Mouse (Mus musculus) neural tube, embryonic 12.5 days (tissue): ENCODE results near the gene Grb14. TPM values are rescaled to one million over a fixed set of nuclear protein-coding genes. Genes with fewer than 3 reads are reported as not detected.

Experiments
- ATAC-seq: fragments of 200-750 bp; cut with Nextera tagmentation; 2 replicates; pipeline ENCODE4 v1.8.0; 2017; ENCODE audit warnings: low read depth, mild to moderate bottlenecking, moderate TSS enrichment, moderate library complexity; ENCODE audit not compliant: low FRiP score
- H3K27ac ChIP-seq: fragments of 300-500 bp; sonication (generic); 2 replicates; pipeline ENCODE4 v1.5.1; 2016
- H3K27me3 ChIP-seq: fragments of 300-500 bp; sonication (generic); replicated peaks from 2 replicates; pipeline ENCODE4 v1.6.1; 2016; ENCODE audit warnings: mild to moderate bottlenecking
- H3K36me3 ChIP-seq: fragments of 300-500 bp; sonication (generic); 2 replicates; pipeline ENCODE4 v1.6.1; 2016; ENCODE audit warnings: mild to moderate bottlenecking
- H3K4me1 ChIP-seq: fragments of 300-500 bp; sonication (generic); 2 replicates; pipeline ENCODE4 v1.6.1; 2016
- H3K4me2 ChIP-seq: fragments of 300-500 bp; sonication (generic); replicated peaks from 2 replicates; pipeline ENCODE4 v1.6.1; 2016; ENCODE audit warnings: mild to moderate bottlenecking
- H3K4me3 ChIP-seq: fragments of 300-500 bp; sonication (generic); 2 replicates; pipeline ENCODE4 v1.5.1; 2016
- H3K9ac ChIP-seq: fragments of 300-500 bp; sonication (generic); 2 replicates; pipeline ENCODE4 v1.6.1; 2016; ENCODE audit warnings: mild to moderate bottlenecking
- H3K9me3 ChIP-seq: fragments of 300-500 bp; sonication (generic); 2 replicates; pipeline ENCODE4 v1.6.1; 2016; ENCODE audit warnings: mild to moderate bottlenecking
- WGBS: fragments of 180-500 bp; shearing (Covaris S2); methylation state at CpG from one replicate; pipeline ENCODE4 v1.1.7; 2016; 5-methylcytosine and 5-hydroxymethylcytosine counted together
- polyA plus RNA-seq: library from polyadenylated mRNA; unstranded; fragments of >200 nt; fragmentation: Nextera tagmentation; extraction: Ambion mirVana; gene quantifications from 2 replicates; pipeline ENCODE4 v1.2.1, GENCODE M21; 2016

Gene Grb14
- polyA plus RNA-seq, 1 experiment from 2014 or later = 17.4 TPM

DNA sequence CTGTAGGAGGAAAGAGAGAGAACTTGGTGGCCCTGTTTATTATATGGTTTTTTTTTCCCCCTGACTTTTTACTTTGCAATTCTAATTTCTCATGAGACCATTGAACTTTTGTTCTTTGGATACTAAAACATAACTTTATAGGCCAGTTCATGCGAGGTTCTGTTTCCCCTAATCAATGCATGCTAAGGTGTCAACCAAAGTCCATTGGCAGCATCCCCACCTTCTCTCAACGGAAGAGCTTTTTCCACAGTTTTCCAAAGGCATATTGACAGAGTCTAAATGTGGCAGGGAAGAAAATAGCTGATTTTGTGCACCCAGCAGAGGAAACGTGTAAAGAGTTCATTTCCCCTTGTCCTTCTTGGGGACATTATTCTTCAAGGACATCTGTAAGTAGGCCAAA lies 10.2 kb downstream of the Grb14 start:
- no peak overlapping the region for H3K4me3 ChIP-seq
- no peak overlapping the region for H3K27ac ChIP-seq
- no peaks in the 10 kb centered on the region for H3K4me1 ChIP-seq
- no peaks in the 10 kb centered on the region for H3K9me3 ChIP-seq
- WGBS = 86% methylated on average over 3 of the region's 3 CpGs
- no peak for ATAC-seq
- no peak overlapping the region for H3K4me2 ChIP-seq
- no peak overlapping the region for H3K9ac ChIP-seq
- H3K27me3 ChIP-seq = no peaks in the 10 kb centered on the region
- H3K36me3 ChIP-seq = no peaks in the 10 kb centered on the region

DNA sequence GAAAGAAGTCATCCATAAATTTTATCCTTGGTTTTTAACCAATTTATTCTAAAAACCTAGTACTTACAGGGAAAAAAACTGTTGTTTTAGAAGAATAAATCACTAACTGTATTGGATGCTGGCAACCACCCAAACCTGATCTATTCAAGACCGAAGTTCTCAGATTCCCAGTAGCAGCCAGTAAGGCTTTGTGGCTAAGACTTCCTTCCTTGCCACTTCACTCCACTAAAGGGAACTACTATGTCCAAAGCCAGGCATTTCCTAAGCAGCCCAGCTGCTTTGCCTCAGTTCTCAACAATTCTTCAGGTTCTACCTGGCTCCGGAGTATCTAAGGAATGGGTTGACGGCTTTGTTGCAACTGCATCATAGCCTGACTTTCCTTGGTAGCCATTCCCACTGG lies 14.7 kb downstream of the Grb14 start:
- no peak overlapping the region for H3K4me3 ChIP-seq
- no peaks in the 10 kb centered on the region for H3K27me3 ChIP-seq
- no peaks in the 10 kb centered on the region for H3K9me3 ChIP-seq
- no peaks in the 10 kb centered on the region for H3K36me3 ChIP-seq
- ATAC-seq = no peak
- no peak overlapping the region for H3K27ac ChIP-seq
- H3K4me2 ChIP-seq = no peak overlapping the region
- no peaks in the 10 kb centered on the region for H3K4me1 ChIP-seq
- H3K9ac ChIP-seq = no peak overlapping the region
- 92% methylated on average over 3 of the region's 3 CpGs for WGBS

DNA sequence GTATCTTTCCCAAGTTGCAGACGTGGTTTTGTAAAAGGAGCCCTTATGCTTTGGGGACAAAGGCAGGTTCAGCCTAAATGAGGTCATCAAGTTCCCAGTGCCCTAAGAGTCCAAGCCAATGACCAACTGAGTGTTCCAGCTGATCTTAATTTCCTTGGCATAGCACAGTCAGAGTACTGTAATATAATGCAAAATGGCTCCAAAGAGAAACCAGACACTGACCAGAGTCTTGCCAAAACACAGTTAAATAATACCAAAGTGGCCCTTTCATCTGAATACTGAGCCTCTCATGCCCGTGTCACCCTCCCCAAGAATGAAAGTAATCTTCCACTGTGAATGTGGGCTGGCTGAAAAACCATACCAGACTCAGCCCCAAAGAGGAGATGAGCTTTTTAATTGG lies 17.4 kb downstream of the Grb14 start:
- no peaks in the 10 kb centered on the region for H3K36me3 ChIP-seq
- no peaks in the 10 kb centered on the region for H3K27me3 ChIP-seq
- H3K4me1 ChIP-seq = no peaks in the 10 kb centered on the region
- ATAC-seq = no peak
- H3K9ac ChIP-seq = no peak overlapping the region
- WGBS = 78% methylated on average over 2 of the region's 2 CpGs
- H3K27ac ChIP-seq = no peak overlapping the region
- no peak overlapping the region for H3K4me2 ChIP-seq
- H3K4me3 ChIP-seq = no peak overlapping the region
- no peaks in the 10 kb centered on the region for H3K9me3 ChIP-seq

DNA sequence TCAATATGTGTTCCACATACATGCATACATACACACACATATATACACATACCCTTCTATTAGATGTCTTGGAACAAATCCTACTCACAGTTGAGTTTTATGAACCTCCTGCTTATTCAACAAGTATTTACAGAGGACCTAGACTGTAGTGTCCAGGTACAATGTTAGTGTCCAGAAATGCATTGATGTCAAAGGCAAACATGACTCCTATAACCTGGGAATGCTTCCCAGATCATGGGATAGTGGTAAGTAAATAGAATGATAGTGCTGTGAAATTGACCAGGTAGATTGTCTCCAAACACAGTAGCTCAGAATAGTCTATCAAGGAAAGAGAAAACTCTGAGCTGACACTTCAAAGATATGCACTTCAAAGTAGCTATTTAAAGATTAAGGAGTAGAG lies 19.7 kb downstream of the Grb14 start:
- no peaks in the 10 kb centered on the region for H3K4me1 ChIP-seq
- no peak overlapping the region for H3K9ac ChIP-seq
- no peak for ATAC-seq
- H3K27me3 ChIP-seq = no peaks in the 10 kb centered on the region
- no peaks in the 10 kb centered on the region for H3K9me3 ChIP-seq
- H3K27ac ChIP-seq = no peak overlapping the region
- H3K36me3 ChIP-seq = no peaks in the 10 kb centered on the region
- no peak overlapping the region for H3K4me3 ChIP-seq
- no peak overlapping the region for H3K4me2 ChIP-seq

DNA sequence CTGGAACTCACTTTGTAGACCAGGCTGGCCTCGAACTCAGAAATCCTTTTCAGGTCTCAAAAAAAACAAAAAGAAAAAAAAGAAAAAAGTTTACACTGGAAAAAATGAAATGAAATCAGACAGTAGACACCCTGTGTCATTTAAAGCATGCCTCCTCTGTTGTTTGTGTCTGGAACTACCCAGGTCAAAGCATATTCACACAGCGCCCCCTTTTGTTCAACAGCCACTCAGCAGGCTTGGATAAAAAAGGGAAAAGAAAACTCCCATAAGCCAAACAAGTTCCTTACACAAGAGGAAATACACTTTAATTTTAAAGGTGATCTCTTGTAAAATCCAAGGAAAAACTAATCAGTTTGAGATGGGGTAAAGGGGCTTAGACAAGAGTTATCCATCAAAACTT lies 21.4 kb downstream of the Grb14 start:
- no peak overlapping the region for H3K4me3 ChIP-seq
- no peak overlapping the region for H3K9ac ChIP-seq
- H3K27ac ChIP-seq = no peak overlapping the region
- no peaks in the 10 kb centered on the region for H3K27me3 ChIP-seq
- WGBS = 50% methylated on average over 2 of the region's 2 CpGs
- no peaks in the 10 kb centered on the region for H3K9me3 ChIP-seq
- no peaks in the 10 kb centered on the region for H3K4me1 ChIP-seq
- H3K4me2 ChIP-seq = no peak overlapping the region
- no peak for ATAC-seq
- no peaks in the 10 kb centered on the region for H3K36me3 ChIP-seq

DNA sequence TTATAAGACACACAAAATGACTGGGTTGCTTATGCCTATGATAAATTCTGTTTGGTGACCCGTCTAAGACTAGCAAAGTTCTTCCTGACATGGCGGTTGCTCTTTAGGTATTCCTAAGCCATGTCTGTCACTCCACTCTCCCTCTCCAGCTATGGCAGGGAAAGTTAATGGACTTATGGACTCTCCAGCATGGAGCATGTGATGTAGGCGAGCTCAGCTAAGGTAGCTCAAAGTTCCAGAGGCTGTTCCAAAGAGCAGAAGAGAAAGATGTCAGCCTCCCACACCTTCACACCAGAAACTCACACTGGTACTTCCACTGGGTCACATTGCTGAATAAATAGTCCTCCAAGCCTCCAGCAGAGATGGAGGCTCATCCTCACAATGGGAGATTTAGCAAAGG lies 22.2 kb downstream of the Grb14 start:
- ATAC-seq = no peak
- no peak overlapping the region for H3K9ac ChIP-seq
- no peak overlapping the region for H3K27ac ChIP-seq
- H3K36me3 ChIP-seq = no peaks in the 10 kb centered on the region
- no peak overlapping the region for H3K4me2 ChIP-seq
- H3K9me3 ChIP-seq = no peaks in the 10 kb centered on the region
- no peak overlapping the region for H3K4me3 ChIP-seq
- 87% methylated on average over 3 of the region's 3 CpGs for WGBS
- no peaks in the 10 kb centered on the region for H3K27me3 ChIP-seq
- no peaks in the 10 kb centered on the region for H3K4me1 ChIP-seq

DNA sequence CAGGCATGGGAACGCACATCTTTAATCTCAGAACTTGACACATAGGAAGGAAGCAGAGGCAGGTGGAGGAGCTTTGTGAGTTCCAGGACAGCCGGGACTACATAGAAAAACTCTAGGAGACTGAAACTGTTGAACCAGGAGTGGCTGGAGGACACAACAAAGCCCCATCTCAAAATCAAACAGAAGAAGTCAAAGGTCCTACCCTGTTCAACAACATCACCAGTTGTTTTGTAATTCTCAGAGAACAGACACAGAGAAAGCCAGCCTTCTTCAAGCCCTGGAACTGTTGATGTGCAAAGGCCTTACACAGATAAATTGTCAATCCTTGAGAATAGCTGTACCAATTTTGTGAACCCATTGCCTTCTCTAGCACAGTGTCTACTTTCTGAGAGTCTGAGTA lies 29.7 kb downstream of the Grb14 start:
- H3K27ac ChIP-seq = no peak overlapping the region

DNA sequence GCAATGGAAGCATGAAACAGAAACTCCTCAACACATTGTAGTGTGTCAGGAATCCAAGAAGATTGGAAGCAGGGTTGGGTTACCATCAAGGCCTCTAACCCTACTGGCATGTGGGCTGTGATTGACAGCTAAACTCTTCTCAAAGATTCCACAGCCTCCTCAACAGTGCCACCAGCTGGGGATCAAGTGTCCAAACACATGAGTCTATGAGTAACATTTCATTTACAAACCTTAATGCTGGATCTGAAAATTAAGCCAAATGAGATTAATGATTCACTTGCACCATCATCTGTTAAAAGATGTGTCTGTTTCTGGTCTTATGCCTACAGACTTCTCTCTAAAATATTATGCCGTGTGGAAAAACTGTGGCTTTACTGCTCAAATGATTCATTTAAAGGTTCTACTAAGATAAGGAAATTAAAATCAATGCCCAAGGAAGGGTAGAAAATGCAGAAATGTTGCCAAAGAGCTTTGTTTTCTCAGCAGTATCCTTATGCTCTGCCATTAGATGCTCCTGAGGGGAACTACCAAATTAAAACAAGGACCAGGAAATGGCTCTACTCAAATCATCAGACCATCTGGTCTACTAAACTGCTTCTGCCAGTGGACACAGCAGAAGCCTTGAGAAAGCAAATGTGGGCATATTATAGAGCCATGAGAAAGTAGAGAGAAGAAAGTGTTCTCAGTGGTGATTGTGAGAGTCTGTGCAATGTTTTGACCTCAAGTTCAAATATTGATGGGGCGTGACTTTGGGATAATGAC lies 35.2 kb downstream of the Grb14 start:
- Histone ChIP-seq H3K9me3 (no peaks in the 10 kb centered on the region), H3K4me3 (no peak overlapping the region), H3K27me3 (no peaks in the 10 kb centered on the region), H3K4me1 (no peaks in the 10 kb centered on the region), H3K4me2 (no peak overlapping the region), H3K36me3 (no peaks in the 10 kb centered on the region), H3K9ac (no peak overlapping the region), H3K27ac (no peak overlapping the region)
- no peak for ATAC-seq
- WGBS = 94% methylated on average over 2 of the region's 2 CpGs

More for the DNA sequence above, 29.7 kb downstream of the Grb14 start:
- Histone ChIP-seq H3K36me3 (no peaks in the 10 kb centered on the region), H3K4me3 (no peak overlapping the region), H3K27me3 (no peaks in the 10 kb centered on the region), H3K4me2 (no peak overlapping the region), H3K9ac (no peak overlapping the region), H3K9me3 (no peaks in the 10 kb centered on the region), H3K4me1 (no peaks in the 10 kb centered on the region)
- ATAC-seq = no peak
- WGBS = 89% methylated on average over 2 of the region's 2 CpGs

DNA sequence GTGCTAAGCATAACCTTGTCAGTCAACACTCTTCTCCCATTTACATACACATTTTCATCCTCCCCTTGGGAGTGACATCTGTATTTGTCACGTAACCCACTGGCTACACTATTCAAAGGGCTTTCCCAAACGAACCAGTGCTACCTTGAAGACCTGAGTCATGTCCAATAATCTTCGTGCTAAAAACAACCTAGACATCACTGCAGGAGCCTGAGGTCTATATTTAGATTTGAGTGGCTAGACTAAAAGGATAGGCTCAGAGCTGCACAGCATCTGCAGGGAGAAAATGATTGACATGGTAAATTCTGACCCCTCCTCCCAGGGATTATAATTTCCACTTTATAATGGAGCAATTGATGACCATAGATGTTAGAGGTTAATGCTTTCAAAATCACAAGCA lies 37.0 kb downstream of the Grb14 start:
- Histone ChIP-seq H3K9me3 (peaks cover 3% of the 10 kb centered on the region; the same call in 1 of the 2 replicates), H3K4me2 (no peak overlapping the region), H3K36me3 (no peaks in the 10 kb centered on the region), H3K9ac (no peak overlapping the region), H3K27me3 (no peaks in the 10 kb centered on the region), H3K4me3 (no peak overlapping the region), H3K27ac (no peak overlapping the region), H3K4me1 (no peaks in the 10 kb centered on the region)
- 76% methylated on average over 3 of the region's 3 CpGs for WGBS
- no peak for ATAC-seq

DNA sequence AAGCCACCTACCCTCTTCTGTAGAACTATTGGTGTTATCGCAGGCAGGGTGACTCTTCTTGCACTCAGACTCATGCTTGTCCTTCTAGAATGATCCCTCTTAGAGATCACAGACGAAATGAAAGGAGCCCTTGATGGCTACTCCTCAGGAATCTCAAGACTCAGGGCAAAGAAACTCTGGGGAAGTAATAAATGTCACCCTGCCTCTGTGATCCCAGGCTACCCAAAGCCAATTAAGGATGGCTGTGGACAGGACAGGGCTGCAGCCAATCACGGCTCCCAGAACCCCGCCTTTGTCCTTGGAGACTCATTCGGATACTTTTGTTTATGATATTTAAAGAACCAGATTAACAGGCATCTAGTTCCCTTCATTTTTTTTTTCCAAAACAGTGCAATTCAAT lies 49.2 kb downstream of the Grb14 start:
- Histone ChIP-seq H3K27ac (no peak overlapping the region), H3K9me3 (no peaks in the 10 kb centered on the region), H3K27me3 (no peaks in the 10 kb centered on the region), H3K4me2 (no peak overlapping the region), H3K4me1 (no peaks in the 10 kb centered on the region), H3K36me3 (no peaks in the 10 kb centered on the region), H3K4me3 (no peak overlapping the region), H3K9ac (no peak overlapping the region)
- ATAC-seq = no peak
- 60% methylated on average over 5 of the region's 5 CpGs for WGBS

DNA sequence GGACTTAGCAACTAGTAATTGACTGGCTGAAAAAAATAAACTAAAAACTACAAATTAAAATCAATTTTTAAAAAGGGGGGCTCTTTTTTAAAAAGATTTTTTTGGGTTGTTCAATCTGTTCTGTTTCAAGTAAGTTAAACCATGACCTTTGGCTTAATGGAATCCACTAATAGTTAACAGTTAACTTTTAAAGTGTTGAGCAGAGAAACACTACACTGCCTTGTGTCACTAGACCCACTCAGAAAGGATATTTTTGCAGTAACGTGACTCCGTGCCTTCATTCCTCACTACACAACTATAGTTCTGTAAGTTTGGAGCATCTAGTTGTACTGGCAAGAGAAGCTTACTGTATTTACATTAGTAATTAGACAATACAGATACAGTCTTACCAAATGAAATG lies 50.2 kb downstream of the Grb14 start:
- no peak overlapping the region for H3K4me3 ChIP-seq
- no peak for ATAC-seq
- H3K27me3 ChIP-seq = no peaks in the 10 kb centered on the region
- no peak overlapping the region for H3K27ac ChIP-seq
- 90% methylated on average over 2 of the region's 2 CpGs for WGBS
- H3K9ac ChIP-seq = no peak overlapping the region
- no peaks in the 10 kb centered on the region for H3K9me3 ChIP-seq
- no peaks in the 10 kb centered on the region for H3K36me3 ChIP-seq
- H3K4me2 ChIP-seq = no peak overlapping the region
- no peaks in the 10 kb centered on the region for H3K4me1 ChIP-seq

DNA sequence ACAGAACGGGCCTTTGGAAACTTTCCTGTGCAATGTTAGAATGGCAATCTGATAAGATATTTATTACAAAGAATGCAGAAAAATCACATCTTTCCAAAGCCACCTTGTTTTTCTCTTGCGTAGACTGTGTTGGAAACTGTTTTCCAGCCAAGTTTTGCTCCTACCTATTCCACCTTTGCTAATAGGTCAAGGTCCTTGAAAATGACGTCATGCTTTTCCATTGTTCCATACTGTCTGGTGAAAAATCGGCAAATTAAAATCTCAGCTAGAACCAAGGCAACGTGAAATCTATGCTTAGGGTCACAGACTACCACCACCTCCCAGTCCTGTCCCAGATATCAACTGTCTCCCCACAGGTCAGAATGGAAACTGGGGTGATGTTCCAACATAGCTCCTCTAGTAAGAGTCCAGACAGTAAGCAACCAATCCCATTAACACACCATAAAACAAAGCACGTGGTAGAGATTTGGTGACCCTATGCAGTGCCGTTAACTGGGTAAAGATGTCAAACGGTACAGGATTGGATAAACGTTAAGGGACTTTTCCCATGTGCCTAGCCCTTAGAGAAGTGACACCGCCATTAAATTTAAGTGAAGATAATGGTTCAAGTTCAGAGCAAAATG lies 50.9 kb downstream of the Grb14 start:
- no peak overlapping the region for H3K9ac ChIP-seq
- no peak overlapping the region for H3K4me3 ChIP-seq
- no peaks in the 10 kb centered on the region for H3K9me3 ChIP-seq
- H3K4me1 ChIP-seq = no peaks in the 10 kb centered on the region
- H3K4me2 ChIP-seq = no peak overlapping the region
- no peaks in the 10 kb centered on the region for H3K27me3 ChIP-seq
- no peak overlapping the region for H3K27ac ChIP-seq
- ATAC-seq = no peak
- WGBS = 87% methylated on average over 10 of the region's 10 CpGs
- no peaks in the 10 kb centered on the region for H3K36me3 ChIP-seq

DNA sequence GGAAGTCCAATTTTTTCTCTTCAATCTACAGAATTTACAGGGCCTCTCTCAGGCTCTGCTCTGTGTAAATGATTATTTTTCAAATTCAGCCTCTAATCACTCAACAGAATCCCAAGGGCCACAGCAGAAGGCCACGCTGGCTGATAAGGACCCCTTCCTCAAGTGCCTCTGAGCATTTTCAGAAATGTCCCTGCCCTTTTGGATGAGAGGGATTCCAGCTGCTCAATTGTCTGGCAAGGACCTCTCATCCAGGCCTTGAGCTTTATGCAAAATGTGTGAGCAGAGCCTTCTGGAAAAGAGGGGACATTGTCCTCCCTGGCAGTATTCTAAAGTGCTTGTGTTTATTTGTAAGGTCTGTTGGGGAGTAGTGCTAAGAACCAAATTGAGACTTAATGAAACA lies 51.7 kb downstream of the Grb14 start:
- no peak overlapping the region for H3K4me2 ChIP-seq
- H3K4me3 ChIP-seq = no peak overlapping the region
- WGBS = 61% methylated on average over 1 of the region's 1 CpGs
- no peaks in the 10 kb centered on the region for H3K4me1 ChIP-seq
- H3K36me3 ChIP-seq = no peaks in the 10 kb centered on the region
- ATAC-seq = no peak
- no peaks in the 10 kb centered on the region for H3K9me3 ChIP-seq
- H3K9ac ChIP-seq = no peak overlapping the region
- H3K27ac ChIP-seq = no peak overlapping the region
- H3K27me3 ChIP-seq = no peaks in the 10 kb centered on the region
